Mouse (Mus musculus): ENCODE results near the gene Smim11.

GRCm38 (mm10) chr16:92301412-92301806 lies 323 bp downstream of the Smim11 start:
- TF ChIP-seq MYOD1 (IDR thresholded peaks at IDR 0.05; ENCODE audit: control insufficient read depth, insufficient read length, low read depth) (no peak), MYOG (IDR thresholded peaks at IDR 0.05; ENCODE audit: control insufficient read depth, extremely low read depth, insufficient read length) (no peak), CTCF (IDR thresholded peaks at IDR 0.05; ENCODE audit: control insufficient read depth, insufficient read depth, insufficient read length) (no peak)
